8 mouse cellular contexts compared by ENCODE assay signal in genomic region chr7:73606677-73607449, GRCm38 (mm10).
DNase-seq lines count a peak whose midpoint lies in the region; ATAC-seq and TF ChIP-seq lines count a peak whose summit lies in the region.

No protein-coding gene starts in this region.

- peak overlapping the region; percentile 96 for H3K27ac ChIP-seq in brown adipose tissue, adult 24 weeks (replicated peaks; ENCODE audit: low read depth, low read length)
- H3K27ac ChIP-seq in heart, embryonic 13.5 days (replicated peaks), result peak overlapping the region; percentile 90
- peak overlapping the region; percentile 87 for H3K27ac ChIP-seq in liver, embryonic 14.5 days
- H3K27ac ChIP-seq in stomach, embryonic 15.5 days, result peak overlapping the region; percentile 79

- DNase-seq in CD8-positive naive resting alpha-beta T cell, adult 2 months (ENCODE audit: low read depth in 2 of 2, low spot score in 2 of 2), result peak; percentile 90 to 94
- DNase-seq in kidney, postnatal 10 days, result peak; percentile 97
- peak; percentile 81 to 86 (median 84) for DNase-seq in liver, embryonic 14.5 days (ENCODE audit: low read depth in 3 of 3, low spot score in 3 of 3)
- DNase-seq in neural tube, embryonic 10.5 days (ENCODE audit: extremely low spot score, low spot score), result peak; percentile 93

- TF ChIP-seq CTCF in liver, embryonic 14.5 days (IDR thresholded peaks at IDR 0.05; ENCODE audit: low read depth), result no peak

- peak overlapping the region; percentile 63 for H3K4me3 ChIP-seq in brown adipose tissue, adult 24 weeks (ENCODE audit: insufficient read depth, low read depth, low read length)
- H3K4me3 ChIP-seq in heart, embryonic 13.5 days, result peak overlapping the region; percentile 51
- H3K4me3 ChIP-seq in liver, embryonic 14.5 days (ENCODE audit: insufficient read depth in 1 of 2, low read depth in 2 of 2, low read length in 2 of 2), result peak overlapping the region; percentile 55 to 59
- peak overlapping the region; percentile 34 for H3K4me3 ChIP-seq in stomach, embryonic 15.5 days (replicated peaks)

- peaks cover 2% of the 10 kb centered on the region; the same call in 1 of the 2 replicates for H3K4me1 ChIP-seq in brown adipose tissue, adult 24 weeks (ENCODE audit: control insufficient read depth, insufficient read depth, insufficient read length, low read length)
- H3K4me1 ChIP-seq in heart, embryonic 13.5 days, result peaks cover 30% of the 10 kb centered on the region
- peaks cover 16 to 20% of the 10 kb centered on the region in 2 experiments for H3K4me1 ChIP-seq in liver, embryonic 14.5 days (replicated peaks; ENCODE audit: control insufficient read depth in 2 of 2, insufficient read depth in 2 of 2, low read length in 1 of 2)
- H3K4me1 ChIP-seq in stomach, embryonic 15.5 days, result peaks cover 2% of the 10 kb centered on the region; the same call in 1 of the 2 replicates

- 3% methylated on average over 30 of the region's 30 CpGs for WGBS in heart, embryonic 13.5 days
- 4% methylated on average over 30 of the region's 30 CpGs for WGBS in liver, embryonic 14.5 days (ENCODE audit: insufficient replicate concordance)
- 3% methylated on average over 30 of the region's 30 CpGs for WGBS in stomach, embryonic 15.5 days

- H3K27me3 ChIP-seq in heart, embryonic 13.5 days (replicated peaks), result no peaks in the 10 kb centered on the region
- H3K27me3 ChIP-seq in liver, embryonic 14.5 days (ENCODE audit: control insufficient read depth, insufficient read depth, low read length), result no peaks in the 10 kb centered on the region
- no peaks in the 10 kb centered on the region for H3K27me3 ChIP-seq in stomach, embryonic 15.5 days (replicated peaks)

- ATAC-seq in erythroid progenitor cell, adult 5-6 weeks (replicated peaks; ENCODE audit: low FRiP score, poor library complexity, severe bottlenecking), result peak; percentile 98
- ATAC-seq in heart, embryonic 13.5 days (ENCODE audit: extremely low read depth, insufficient number of reproducible peaks, low FRiP score, low TSS enrichment), result peak; percentile 95
- peak; percentile 94 for ATAC-seq in liver, embryonic 14.5 days (ENCODE audit: insufficient read depth)
- ATAC-seq in stomach, embryonic 15.5 days (ENCODE audit: insufficient read depth, low FRiP score, low read depth), result peak; percentile 94

- H3K36me3 ChIP-seq in heart, embryonic 13.5 days, result no peaks in the 10 kb centered on the region
- H3K36me3 ChIP-seq in liver, embryonic 14.5 days (replicated peaks; ENCODE audit: control insufficient read depth, insufficient read depth, low read depth), result no peaks in the 10 kb centered on the region
- H3K36me3 ChIP-seq in stomach, embryonic 15.5 days, result no peaks in the 10 kb centered on the region

- peak overlapping the region; percentile 82 for H3K9ac ChIP-seq in heart, embryonic 13.5 days
- peak overlapping the region; percentile 73 for H3K9ac ChIP-seq in liver, embryonic 14.5 days (replicated peaks)
- no peak overlapping the region for H3K9ac ChIP-seq in stomach, embryonic 15.5 days

- H3K4me2 ChIP-seq in heart, embryonic 13.5 days, result peak overlapping the region; percentile 79
- peak overlapping the region; percentile 96 for H3K4me2 ChIP-seq in liver, embryonic 14.5 days (ENCODE audit: low read depth)
- H3K4me2 ChIP-seq in stomach, embryonic 15.5 days, result peak overlapping the region; percentile 58

- no peak for TF ChIP-seq EP300 in liver, embryonic 14.5 days (IDR thresholded peaks at IDR 0.05; ENCODE audit: low read depth)

- H3K9me3 ChIP-seq in heart, embryonic 13.5 days, result no peaks in the 10 kb centered on the region
- H3K9me3 ChIP-seq in liver, embryonic 14.5 days (ENCODE audit: control insufficient read depth, low read length), result no peaks in the 10 kb centered on the region
- no peaks in the 10 kb centered on the region for H3K9me3 ChIP-seq in stomach, embryonic 15.5 days

Comparison
In these comparisons a context has a peak if more than half of its experiments do, and no peak if none do; other contexts are left out.
1. Peak in every context shown above with its lines: DNase-seq, ATAC-seq, H3K4me3 ChIP-seq and H3K27ac ChIP-seq.